Mouse (Mus musculus) naive thymus-derived CD4-positive, alpha-beta T cell, adult 2 months (primary cell): ENCODE results near the gene Afmid.
A peak's percentile ranks its signal among the peaks of the same experiment; 100 is the strongest.
"Not testable (repeated sequence)": the region's sequence is repeated elsewhere in the genome, so short reads cannot be mapped to it uniquely, and the experiment has no call there.

ENCODE experiments used
- DNase-seq: peaks from one replicate; pipeline ENCODE4 v3.0.0-alpha.2; 2011; ENCODE audit warnings: low read depth

Gene Afmid

DNA sequence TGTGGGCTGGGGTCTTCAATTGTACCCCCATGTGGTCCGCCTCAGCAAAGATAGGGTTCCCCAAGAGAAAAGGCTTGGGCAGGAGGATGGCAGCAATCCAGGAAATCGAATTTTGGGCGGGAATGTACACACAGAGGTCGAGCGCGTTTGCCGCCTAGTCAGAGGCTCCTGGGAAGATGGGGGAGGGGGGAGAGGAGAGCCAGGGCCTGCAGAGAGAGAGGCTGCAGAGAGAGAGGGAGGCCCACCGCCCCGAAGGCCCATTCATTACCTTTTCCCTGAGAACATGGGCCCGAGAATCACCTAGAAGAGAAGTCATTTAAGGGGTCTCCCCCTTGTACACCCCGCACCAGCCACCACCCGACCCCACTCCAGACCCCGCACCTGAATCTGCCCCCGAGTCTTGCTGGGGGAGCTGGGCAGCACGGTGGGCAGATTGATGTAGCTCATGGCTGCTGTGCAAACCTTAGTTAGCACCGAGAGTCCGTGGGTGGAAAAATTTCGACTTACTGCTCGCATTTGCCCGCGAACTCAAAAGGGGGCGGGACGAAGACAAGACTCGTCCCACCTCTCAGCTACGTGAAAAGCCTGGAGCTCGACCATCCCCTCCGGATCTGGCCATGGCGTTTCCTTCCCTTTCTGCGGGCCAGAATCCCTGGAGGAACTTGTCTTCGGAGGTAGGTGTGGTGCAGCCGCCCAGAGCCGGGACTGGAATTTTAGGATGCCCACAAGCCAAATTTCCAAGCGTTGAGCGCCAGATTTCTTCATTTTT is at the start of gene Afmid, which contains the start of gene Tk1:
Afmid (plus strand) TSS at position 592 of the 769 bp plus-strand sequence.
Tk1 (minus strand) TSS at position 760 of the 769 bp plus-strand sequence.
- peak; percentile 66 for DNase-seq

DNA sequence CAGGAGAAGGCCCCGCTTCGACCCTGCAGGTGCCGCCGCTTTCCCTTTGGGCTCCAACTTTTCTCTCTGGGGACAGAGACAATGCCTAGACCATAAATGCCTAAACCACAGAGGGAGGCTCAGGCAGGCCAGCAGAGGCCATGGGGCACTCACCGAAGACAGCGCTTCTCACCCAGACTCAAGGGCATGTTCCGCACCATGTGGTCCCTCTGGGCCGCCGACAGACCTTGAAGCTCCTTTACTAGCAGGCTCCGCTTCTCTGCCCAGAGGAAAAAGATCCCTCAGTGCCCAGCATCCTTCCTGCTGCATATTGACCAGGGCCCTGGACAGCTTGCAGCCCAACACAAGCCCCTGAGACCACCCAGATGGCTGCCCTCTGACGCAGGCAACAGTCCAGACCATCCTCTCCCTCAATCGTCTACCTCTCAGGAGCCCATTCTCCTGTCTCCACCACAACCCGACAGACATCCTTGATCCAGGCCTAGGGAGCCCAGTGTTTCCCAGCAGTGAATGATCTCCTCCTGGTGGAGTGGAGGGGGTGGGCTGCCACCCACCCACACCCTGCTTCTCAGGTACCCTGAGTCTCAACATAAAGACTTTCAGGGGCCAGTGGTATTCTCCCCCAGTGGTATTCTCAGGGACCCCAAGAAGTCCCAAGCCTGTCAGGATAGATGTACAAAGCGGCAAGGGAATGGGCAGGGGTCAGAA is 49.5 kb upstream of the Afmid start:
- DNase-seq: no peak

DNA sequence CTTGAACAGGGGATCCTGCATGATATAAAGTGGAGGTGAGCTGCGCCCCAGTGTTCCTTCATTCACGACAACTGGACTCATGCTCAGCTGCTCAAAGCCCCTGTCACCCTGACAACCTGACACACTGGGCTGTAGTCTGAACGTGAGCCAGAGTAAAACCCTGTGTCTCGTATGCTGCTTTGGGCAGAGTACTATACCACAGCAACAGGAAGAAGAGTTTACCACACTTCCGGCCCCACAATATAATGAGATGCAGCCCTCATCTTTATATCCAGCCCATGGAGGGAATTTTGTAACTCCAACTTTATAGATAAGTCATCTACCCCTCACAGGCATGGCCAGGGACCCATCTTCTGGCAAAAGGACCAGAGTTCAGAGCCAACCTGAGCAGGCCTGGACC is 48.6 kb upstream of the Afmid start:
- DNase-seq: peak; percentile 78

DNA sequence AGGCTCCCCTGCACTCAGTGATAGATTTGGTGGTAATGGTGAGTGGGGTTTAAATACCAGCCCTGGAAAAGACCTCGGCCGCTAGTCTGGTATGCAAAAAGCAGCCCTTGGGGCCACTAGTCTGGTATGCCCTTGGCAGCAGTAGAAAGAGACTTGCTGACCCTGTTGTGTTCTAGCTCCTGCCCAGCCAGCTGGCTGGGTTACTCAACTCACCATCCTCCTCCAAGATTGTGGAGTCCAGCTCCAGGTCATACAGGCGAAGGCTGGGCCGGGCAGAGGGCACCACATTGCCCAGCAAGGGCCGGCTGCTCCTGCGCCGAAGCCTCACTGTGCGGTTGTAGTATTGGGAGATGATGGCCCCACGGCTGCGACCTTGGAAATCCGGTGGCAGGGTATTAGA is 47.7 kb upstream of the Afmid start:
- DNase-seq: no peak

DNA sequence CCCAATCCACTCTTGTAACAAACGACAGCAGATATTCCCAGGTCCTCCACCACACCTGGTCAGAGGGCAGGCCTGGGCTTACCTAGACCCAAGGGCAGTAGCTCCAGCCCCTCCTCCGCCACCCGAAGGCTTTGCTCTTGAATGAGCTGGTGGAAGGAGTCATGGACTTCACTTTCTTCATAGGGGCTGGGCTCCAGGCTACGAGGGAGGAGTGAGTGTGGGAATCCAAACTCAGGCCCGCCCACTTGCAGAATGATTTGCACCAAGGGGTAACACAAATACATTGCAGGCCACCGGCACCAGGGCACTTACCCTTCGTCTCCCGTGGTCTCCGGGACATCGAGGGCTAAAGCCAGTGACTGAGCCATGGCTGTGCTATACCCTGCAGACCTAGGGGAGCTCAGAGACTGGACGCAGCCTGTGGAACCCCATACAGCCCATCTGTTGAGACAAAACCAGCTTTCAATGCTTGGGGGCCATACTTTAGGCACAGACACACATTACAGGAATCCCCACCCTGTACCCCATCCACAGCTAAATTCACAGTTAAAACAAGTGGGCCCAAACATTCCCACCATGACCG is 46.8 kb upstream of the Afmid start:
- DNase-seq: no peak

DNA sequence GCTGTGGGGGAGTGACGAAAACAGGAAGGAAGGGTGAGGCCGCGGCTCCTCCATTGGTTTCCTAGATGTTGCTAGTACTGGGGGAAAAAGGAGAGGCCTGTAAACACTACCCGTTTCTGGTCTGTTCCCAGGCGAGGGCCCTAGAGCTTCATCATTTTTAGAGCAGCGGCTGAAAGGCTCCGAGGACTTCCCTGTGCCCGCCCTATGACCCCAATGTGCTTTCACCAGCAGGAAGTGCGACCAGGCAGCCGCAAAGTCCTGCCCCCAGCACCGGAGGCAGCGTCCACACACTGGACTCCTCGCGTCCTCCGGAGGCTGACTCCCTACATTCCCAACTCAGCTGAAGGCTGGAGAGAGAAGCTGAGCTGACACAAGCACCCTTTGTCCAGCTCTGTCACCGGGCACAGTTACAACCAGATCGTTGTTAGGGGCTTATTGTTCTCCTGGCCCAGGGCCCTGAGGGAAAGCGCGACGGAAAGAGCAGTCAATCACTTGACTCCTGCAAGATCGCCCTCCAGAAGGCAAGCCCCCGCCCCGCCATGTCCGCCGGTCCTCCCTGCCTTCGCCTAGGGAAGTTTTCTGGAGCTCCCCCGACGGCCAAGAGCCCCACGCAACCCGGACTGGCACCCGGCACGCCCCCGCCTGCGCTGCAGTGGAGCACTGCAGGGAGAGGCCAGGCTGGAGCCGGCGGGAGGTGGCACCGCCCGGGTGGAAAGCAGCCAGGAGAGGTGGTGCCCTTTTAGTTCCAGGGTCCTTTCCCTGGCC is 46.1 kb upstream of the Afmid start:
- DNase-seq: peak; percentile 49

DNA sequence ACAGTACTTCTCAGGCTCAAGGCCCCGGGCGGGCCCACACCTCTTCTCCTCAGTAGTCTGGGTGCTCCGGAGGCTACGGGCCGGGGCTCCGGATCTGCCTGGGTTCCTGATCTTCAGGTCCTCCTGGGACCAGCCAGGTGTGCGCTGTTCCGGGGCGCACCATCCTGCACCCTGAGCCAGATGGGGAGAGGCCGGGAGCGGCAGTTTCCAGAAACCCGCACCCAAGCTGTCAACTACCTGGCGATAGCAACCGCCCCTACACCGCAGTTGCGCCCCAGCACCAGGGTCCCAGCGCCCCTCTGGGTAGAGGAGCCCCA is 45.6 kb upstream of the Afmid start:
- no peak for DNase-seq

DNA sequence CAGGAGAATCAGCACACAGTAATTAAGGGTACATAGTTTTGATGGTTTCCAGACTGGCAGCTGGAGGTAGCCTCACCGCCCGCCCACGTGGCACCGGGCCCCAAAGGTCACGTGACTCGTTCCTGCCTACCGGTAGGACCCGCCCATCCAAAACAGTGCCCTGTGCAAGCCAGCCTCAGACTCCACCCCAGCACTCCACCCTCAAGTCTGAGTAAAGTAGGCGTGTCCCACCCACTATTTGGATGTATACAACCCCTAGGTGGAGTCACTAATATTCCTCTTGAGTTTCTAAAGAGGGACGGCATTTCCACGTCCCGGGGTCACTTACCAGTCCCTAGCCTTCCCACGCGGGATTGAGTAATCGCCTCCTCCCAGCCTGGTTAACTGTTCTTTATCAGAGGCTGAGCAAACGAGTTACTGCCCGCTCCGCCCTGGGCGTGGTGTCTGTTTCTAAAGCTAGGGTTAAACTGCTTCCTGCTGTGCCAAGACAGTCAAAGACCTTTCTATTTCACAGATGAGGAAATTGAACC is 45.1 kb upstream of the Afmid start:
- peak; percentile 97 for DNase-seq

DNA sequence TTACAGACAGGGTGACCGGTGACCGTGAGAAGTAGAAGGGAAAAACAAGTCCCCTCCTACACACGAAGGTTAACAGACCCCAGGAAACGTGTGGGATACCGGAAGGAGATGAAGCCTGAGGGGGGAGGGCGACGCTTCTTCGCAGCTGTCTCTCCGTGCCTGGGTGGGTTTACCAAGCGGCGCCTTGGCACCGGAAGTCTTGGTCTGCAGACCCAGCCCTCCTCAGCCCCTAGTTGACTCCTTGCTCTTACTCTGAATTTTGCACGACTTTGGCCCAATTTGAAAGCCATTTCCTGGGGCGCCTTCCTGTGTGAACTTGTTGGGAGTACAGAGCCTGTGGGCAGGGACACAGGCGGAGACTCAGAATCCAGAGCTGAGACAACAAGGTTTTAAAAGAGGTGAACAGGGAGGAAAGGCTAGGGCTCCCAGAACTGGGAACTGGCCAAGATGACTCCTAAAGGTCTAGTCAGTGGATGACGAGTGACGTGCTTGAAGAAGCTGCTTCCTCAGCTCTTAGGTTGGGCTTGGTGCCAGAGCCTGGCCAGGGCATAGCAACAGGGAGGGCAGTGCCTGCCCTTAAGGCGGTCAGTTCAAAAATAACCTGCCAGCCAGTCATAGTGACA is 44.4 kb upstream of the Afmid start:
- no peak for DNase-seq

DNA sequence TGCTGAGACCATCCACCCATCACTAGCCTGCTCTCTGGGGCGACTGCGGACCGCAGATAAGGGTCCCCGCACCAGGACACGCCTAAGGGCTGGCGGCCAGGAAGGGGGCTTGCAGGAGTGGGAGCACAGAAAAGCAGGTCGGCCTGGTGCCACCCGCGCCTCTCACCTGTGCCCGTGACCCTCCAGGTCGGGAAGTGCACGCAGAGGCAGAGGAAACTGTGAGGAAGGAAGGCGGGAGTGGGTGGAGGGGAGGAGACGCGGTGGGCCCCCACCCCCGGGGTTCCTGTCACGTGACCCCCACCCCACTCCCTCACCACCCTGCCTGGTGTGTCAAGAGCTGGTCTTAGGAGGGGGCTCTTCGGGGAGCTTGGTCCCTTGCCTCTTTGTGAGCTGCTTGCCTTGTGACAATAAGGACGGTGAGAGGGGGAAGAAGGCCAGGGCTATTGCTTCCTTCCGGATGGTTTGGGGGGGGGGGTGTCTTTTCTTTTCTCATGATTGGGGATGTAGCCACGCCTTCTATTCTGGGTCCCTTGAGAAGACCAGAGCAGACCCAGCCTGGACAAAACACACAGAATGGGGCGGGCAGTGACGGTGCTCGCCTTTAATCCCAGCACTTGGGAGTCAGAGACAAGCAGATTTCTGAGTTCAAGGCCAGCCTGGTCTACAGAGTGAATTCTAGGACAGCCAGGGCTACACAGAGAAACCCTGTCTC is 43.6 kb upstream of the Afmid start, which contains the start of the genes Tmc8 and Tmc6:
Tmc8 (plus strand) TSS at position 84 of the 712 bp plus-strand sequence.
Tmc6 (minus strand) TSS at position 206 of the 712 bp plus-strand sequence.
- DNase-seq: peak; percentile 88

DNA sequence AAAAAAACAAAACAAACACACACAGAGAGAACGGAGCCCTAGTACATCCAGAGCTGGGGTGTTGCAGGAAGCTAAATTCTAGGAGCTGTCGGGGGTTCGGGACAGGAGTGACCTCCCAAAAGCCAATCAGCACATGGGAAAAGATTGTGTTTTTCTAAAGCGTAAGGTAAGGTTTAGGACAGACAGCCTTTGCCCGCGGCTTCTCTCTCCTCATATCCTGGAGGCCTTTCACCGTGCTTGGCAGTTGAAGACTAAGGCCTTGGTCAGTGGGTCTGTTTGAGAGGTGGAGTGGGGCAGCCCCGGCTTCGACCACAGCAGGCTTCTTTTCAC is 43.1 kb upstream of the Afmid start:
- DNase-seq: no peak

DNA sequence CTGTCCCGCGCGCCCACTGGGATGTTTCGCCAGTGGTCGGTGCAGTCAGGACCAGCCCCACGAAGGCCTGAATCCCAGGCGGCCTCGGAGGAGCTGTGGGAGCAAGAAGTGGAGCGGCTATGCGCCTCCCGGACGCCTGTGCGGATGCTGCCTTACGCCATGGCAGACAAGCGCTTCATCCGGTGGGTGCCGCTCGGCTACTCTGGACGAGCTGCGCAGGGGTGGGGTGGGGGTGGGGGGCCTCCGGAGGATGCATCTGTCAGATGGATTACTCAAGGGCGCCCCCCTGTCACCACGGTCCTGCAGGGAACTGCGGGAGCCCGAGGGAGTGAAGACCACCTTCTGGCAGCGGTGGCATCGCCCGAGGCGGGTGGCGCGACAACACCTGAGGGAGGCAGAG is 42.6 kb upstream of the Afmid start:
- DNase-seq: peak; percentile 79

DNA sequence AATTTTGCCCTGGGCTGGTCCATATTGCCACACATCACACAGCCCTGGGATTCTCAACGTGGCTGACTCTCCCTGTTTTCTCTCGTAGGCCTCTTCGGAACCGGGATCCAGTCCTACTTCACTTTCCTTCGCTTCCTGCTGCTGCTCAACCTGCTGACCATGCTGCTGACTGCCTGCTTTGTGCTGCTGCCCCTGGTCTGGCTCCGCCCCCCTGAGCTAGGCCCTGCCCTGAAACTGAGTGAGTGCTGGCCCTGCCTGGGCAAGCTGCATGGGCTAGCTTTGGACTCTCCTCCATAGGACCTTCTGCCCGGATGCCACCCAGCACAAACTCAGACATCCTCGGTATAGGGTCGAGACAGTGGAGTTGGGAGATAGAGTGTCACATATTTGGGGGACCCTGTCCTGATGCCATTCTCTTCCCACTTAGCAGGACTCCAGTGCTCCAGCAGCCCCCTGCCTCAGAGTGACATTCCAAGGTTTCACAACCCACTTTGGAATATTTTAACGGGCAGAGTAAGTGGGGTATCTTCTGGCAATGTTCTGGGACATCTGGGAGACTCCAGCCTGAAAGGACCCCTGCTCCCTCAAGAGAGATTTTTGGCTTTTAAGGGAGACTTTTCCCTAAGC is 41.9 kb upstream of the Afmid start:
- no peak for DNase-seq

DNA sequence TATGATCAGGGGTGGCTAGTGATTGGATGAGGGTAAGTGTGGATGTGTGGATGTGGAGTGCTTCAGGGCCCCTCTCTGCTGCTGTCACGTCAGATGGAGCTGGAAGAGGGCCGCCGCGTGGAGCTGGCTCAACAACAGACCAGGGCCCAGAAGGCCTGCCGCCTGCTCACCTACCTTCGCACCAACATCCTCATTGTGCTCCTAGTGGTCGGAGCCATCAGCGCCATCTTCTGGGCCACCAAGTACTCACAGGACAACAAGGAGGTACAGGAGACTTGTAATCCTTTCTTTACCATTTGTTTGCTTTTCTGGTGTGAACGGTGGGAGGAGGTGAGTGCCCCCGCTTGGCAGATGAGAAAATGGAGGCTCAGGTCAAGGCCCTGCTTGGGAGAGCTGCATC is 39.4 kb upstream of the Afmid start:
- peak; percentile 81 for DNase-seq

DNA sequence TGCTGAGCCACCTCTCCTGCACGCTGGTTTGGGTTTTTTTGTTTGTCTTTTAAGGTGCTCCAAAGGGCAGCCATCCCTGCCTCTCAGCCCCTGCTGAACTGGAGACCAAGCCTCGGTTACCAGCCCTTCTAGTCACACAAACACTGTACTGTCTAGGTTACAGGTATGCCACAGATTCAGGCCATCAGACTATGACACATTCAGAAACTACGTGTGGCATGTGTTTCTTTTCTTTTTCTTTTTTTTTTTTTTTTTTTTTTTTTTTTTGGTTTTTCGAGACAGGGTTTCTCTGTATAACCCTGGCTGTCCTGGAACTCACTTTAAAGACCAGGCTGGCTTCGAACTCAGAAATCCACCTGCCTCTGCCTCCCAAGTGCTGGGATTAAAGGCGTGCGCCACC is 37.2 kb upstream of the Afmid start:
- not testable (repeated sequence) for DNase-seq

DNA sequence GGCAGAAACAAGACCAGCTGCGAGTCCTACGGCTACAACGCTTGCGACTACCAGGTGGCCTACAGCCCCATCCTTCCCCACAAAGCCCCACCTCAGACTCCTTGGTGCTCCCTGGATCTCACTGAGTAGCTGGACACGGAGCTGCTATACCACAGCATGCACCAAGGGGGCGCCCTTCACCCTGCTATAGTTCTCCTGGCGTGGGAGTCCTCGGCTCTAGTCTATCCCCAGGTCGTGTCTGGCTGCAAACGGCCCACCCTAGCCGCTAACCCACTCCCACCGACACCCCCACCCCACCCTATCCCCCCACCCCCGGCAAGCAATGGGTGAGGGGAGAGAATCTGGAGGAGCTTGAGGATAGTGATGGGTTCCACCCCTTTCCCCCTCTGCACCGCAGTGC is 35.4 kb upstream of the Afmid start:
- DNase-seq: peak; percentile 77

DNA sequence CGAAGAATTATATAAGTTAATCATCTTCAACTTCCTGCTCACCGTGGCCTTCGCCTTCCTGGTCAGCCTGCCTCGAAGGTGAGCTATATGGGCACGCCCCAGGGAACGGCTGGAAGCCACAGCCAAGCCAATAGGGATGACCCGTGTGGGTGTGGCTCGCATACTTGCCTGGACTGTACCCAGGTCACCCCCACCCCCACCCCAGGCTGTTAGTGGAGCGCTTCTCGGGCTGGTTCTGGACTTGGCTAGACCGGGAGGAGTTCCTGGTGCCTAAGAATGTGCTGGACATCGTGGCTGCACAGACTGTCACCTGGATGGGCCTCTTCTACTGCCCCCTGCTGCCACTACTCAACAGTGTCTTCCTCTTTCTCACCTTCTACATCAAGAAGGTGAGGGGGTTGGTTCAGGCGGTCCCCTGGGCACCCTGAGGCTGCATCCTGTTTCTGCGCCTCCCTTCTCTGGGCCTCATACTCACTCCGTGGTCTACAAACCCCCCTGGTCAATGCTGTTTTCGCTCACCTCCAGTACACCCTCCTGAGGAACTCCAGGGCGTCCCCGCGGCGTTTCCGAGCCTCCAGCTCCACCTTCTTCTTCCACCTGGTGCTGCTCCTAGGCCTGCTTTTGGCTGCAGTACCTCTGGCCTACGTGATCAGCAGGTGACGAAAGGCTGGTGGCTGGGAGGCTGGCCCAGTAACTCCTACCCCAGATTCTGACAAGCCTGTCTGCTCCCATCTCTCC is 34.9 kb upstream of the Afmid start:
- no peak for DNase-seq

DNA sequence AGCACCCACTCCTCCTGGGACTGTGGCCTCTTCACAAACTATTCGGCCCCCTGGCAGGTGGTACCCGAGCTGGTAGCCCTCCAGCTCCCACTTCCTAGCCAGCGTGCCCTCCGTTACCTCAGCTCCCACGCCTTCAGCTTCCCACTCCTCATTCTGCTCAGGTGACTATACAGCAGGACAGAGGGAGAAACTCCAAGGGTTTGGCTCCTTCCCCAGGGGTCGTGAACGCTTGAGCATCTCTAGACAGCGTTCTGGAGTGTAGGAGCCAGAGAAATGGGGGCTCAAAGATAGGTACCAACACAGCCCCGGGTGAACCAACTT is 34.3 kb upstream of the Afmid start:
- no peak for DNase-seq

DNA sequence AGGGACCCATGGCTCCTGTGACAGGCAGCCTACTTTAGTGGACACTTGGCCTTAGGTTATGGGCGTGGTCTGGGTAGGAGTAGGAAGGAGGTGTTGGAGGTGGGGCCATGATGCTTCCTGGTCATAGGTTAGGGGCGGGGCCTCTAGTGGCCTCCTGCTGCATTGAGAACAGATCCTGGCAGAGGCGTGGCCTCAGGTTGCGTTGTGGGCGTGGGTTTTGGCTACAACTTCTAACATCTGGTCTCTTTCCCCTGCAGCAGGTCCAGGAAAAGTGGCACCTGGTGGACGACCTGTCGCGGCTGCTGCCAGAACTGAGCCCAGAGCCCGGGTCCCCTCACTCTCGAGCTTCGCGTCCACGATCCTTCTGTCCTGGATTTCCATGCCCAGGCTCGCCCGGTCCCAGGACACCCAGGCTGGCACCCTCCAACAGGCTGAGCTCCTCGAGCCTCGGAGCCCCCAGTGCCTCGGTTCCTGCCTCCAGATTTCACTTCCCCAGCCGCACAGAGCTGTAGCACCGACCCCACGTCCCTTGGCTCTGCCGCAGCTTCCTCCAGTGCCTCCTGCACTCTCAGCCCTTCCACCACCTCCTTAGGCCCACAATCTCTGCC is 33.3 kb upstream of the Afmid start:
- DNase-seq: peak; percentile 57
